18 mouse cellular contexts compared by ENCODE assay signal in the genomic region with DNA sequence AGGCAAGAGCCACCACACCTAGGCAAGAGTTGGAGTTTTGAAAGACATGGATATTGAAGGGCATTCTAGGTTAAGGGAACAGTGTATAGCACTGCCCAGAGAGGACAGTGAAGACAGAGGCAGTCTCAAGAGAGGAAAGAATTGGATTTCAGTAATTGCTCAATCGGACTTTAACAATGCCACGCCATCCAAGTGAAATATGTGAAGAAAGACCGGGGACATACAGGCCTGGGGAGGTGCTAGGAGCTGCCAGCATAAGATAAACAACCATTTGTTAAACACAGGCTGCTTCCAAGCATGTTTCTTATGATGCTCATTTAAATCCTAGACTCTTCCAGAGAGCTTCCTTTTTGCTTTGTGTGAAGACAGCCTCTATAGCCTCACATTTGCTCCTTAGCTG.
DNase-seq lines count a peak whose midpoint lies in the region; ATAC-seq and TF ChIP-seq lines count a peak whose summit lies in the region.
"Had no signal": no experiment of that assay in that cellular context is flagged by ENCODE, and none has a peak within 500 bp of the region (broad histone marks: within the 10 kb centered on the region; RNA-seq: fewer than 3 reads in every experiment).

No protein-coding gene starts in this region.

- no peak overlapping the region for H3K9ac ChIP-seq in liver, adult 2 months (ENCODE audit: low read depth, low read length)
- no peak overlapping the region for H3K9ac ChIP-seq in liver, postnatal 0 days (replicated peaks)
- H3K9ac ChIP-seq in lung, postnatal 0 days (replicated peaks; ENCODE audit: low read depth), result no peak overlapping the region
- H3K9ac ChIP-seq: embryonic facial prominence, embryonic 12.5 days; forebrain, embryonic 13.5 days; forebrain, embryonic 15.5 days had no signal

- no peak for TF ChIP-seq POLR2A in liver, adult 2 months (IDR thresholded peaks at IDR 0.05; ENCODE audit: extremely low read depth, insufficient read depth, low read length)
- TF ChIP-seq POLR2A in lung, adult 2 months (IDR thresholded peaks at IDR 0.05; ENCODE audit: borderline replicate concordance, extremely low read depth, low read depth, low read length), result no peak
- no peak for TF ChIP-seq POLR2A in small intestine, adult 2 months (IDR thresholded peaks at IDR 0.05; ENCODE audit: low read depth, low read length)

- H3K27me3 ChIP-seq in liver, adult 2 months (ENCODE audit: control insufficient read depth, insufficient read depth, low read length), result no peaks in the 10 kb centered on the region
- H3K27me3 ChIP-seq in liver, postnatal 0 days (ENCODE audit: insufficient read depth, low read length), result no peaks in the 10 kb centered on the region
- no peaks in the 10 kb centered on the region for H3K27me3 ChIP-seq in lung, postnatal 0 days (replicated peaks; ENCODE audit: insufficient read depth, low read length)
- H3K27me3 ChIP-seq in small intestine, adult 2 months (ENCODE audit: control insufficient read depth, insufficient read depth, low read length), result no peaks in the 10 kb centered on the region
- H3K27me3 ChIP-seq: embryonic facial prominence, embryonic 12.5 days; forebrain, embryonic 13.5 days; forebrain, embryonic 15.5 days had no signal

- no peaks in the 10 kb centered on the region for H3K79me2 ChIP-seq in liver, adult 2 months (ENCODE audit: control insufficient read depth, insufficient read depth, low read length)

- H3K9me3 ChIP-seq in liver, postnatal 0 days (ENCODE audit: low read length), result no peaks in the 10 kb centered on the region
- H3K9me3 ChIP-seq in lung, postnatal 0 days (ENCODE audit: low read length), result no peaks in the 10 kb centered on the region
- H3K9me3 ChIP-seq: embryonic facial prominence, embryonic 10.5 days; embryonic facial prominence, embryonic 12.5 days; forebrain, embryonic 13.5 days; forebrain, embryonic 15.5 days had no signal

- no peak for TF ChIP-seq CTCF in liver, adult 2 months (IDR thresholded peaks at IDR 0.05; ENCODE audit: low read depth, low read length)
- no peak for TF ChIP-seq CTCF in liver, postnatal 0 days (IDR thresholded peaks at IDR 0.05; ENCODE audit: low read depth)
- TF ChIP-seq CTCF in lung, postnatal 0 days (IDR thresholded peaks at IDR 0.05), result no peak
- no peak for TF ChIP-seq CTCF in lung, adult 2 months (IDR thresholded peaks at IDR 0.05; ENCODE audit: insufficient read depth, low read length)
- no peak for TF ChIP-seq CTCF in small intestine, adult 2 months (IDR thresholded peaks at IDR 0.05; ENCODE audit: extremely low read depth, insufficient read length, insufficient replicate concordance, low read depth, low read length)

- ATAC-seq in liver, postnatal 0 days, result no peak
- peak; percentile 43 for ATAC-seq in lung, postnatal 0 days
- ATAC-seq: forebrain, embryonic 13.5 days; forebrain, embryonic 15.5 days had no signal

- no peaks in the 10 kb centered on the region for H3K36me3 ChIP-seq in liver, adult 2 months (ENCODE audit: control insufficient read depth, insufficient read depth, low read length)
- no peaks in the 10 kb centered on the region for H3K36me3 ChIP-seq in liver, postnatal 0 days (replicated peaks; ENCODE audit: insufficient read depth, low read length)
- no peaks in the 10 kb centered on the region for H3K36me3 ChIP-seq in lung, postnatal 0 days (ENCODE audit: insufficient read depth, low read length)
- no peaks in the 10 kb centered on the region for H3K36me3 ChIP-seq in small intestine, adult 2 months (ENCODE audit: control insufficient read depth, insufficient read depth, low read length)
- H3K36me3 ChIP-seq: embryonic facial prominence, embryonic 10.5 days; embryonic facial prominence, embryonic 12.5 days; forebrain, embryonic 15.5 days had no signal

- no peak overlapping the region for H3K4me3 ChIP-seq in liver, adult 2 months (ENCODE audit: insufficient read depth, low read depth, low read length)
- no peak overlapping the region for H3K4me3 ChIP-seq in liver, postnatal 0 days (ENCODE audit: low read depth, low read length)
- no peak overlapping the region for H3K4me3 ChIP-seq in lung, postnatal 0 days (ENCODE audit: low read depth, low read length)
- H3K4me3 ChIP-seq in lung, adult 2 months (replicated peaks; ENCODE audit: extremely low read depth, low read depth, low read length), result no peak overlapping the region
- H3K4me3 ChIP-seq in small intestine, adult 2 months (ENCODE audit: low read depth, low read length), result no peak overlapping the region
- H3K4me3 ChIP-seq: embryonic facial prominence, embryonic 10.5 days; embryonic facial prominence, embryonic 12.5 days; forebrain, embryonic 13.5 days; forebrain, embryonic 15.5 days had no signal

- 19% methylated on average over 3 of the region's 3 CpGs for WGBS in liver, adult 2 months
- 51% methylated on average over 3 of the region's 3 CpGs for WGBS in liver, postnatal 0 days (ENCODE audit: insufficient replicate concordance)
- 28% methylated on average over 3 of the region's 3 CpGs for WGBS in lung, postnatal 0 days
- 32% methylated on average over 3 of the region's 3 CpGs for WGBS in lung, adult 2 months
- WGBS in small intestine, adult 2 months, result 75% methylated on average over 3 of the region's 3 CpGs

- no peak overlapping the region for H3K27ac ChIP-seq in liver, adult 2 months (replicated peaks; ENCODE audit: insufficient read depth, low read depth, low read length)
- no peak overlapping the region for H3K27ac ChIP-seq in liver, postnatal 0 days (ENCODE audit: low read depth)
- no peak overlapping the region for H3K27ac ChIP-seq in lung, postnatal 0 days (ENCODE audit: low read length)
- peak overlapping the region; percentile 1; the same call in 1 of the 2 replicates for H3K27ac ChIP-seq in small intestine, adult 2 months (ENCODE audit: insufficient read depth, low read depth, low read length)
- H3K27ac ChIP-seq: embryonic facial prominence, embryonic 10.5 days; embryonic facial prominence, embryonic 12.5 days; forebrain, embryonic 13.5 days; forebrain, embryonic 15.5 days had no signal

- peak; percentile 64 for DNase-seq in liver, adult 2 months (ENCODE audit: extremely low read depth, low read depth, low spot score)
- no peak for DNase-seq in liver, postnatal 0 days
- peak; percentile 68 for DNase-seq in lung, postnatal 0 days (ENCODE audit: low spot score)
- no peak for DNase-seq in lung, adult 2 months
- DNase-seq in right cerebral cortex, postnatal 10 days (ENCODE audit: low spot score in 2 of 2), result no peak
- DNase-seq: adrenal gland, adult 8-10 months; adrenal gland, postnatal 14 days; adrenal gland, postnatal 36 days; cerebellum, adult 11-12 months; cerebellum, adult 2 months; cerebellum, adult 9-10 months; cerebellum, postnatal 10 days; cerebellum, postnatal 25 days had no signal

- H3K4me1 ChIP-seq in liver, adult 2 months (ENCODE audit: control insufficient read depth, insufficient read depth, low read length), result peaks cover 5% of the 10 kb centered on the region; the same call in 1 of the 2 replicates
- peaks cover 4% of the 10 kb centered on the region; the same call in 1 of the 2 replicates for H3K4me1 ChIP-seq in liver, postnatal 0 days (ENCODE audit: insufficient read depth)
- H3K4me1 ChIP-seq in lung, postnatal 0 days (ENCODE audit: insufficient read depth, low read depth, low read length), result no peaks in the 10 kb centered on the region
- H3K4me1 ChIP-seq in lung, adult 2 months (ENCODE audit: control insufficient read depth, insufficient read depth, low read length), result no peaks in the 10 kb centered on the region
- peaks cover 6% of the 10 kb centered on the region for H3K4me1 ChIP-seq in small intestine, adult 2 months (ENCODE audit: control insufficient read depth, insufficient read depth, insufficient read length, low read length)
- H3K4me1 ChIP-seq: embryonic facial prominence, embryonic 12.5 days; forebrain, embryonic 13.5 days; forebrain, embryonic 15.5 days had no signal

- H3K4me2 ChIP-seq in liver, postnatal 0 days (ENCODE audit: low read depth, low read length), result no peak overlapping the region
- no peak overlapping the region for H3K4me2 ChIP-seq in lung, postnatal 0 days (replicated peaks; ENCODE audit: low read depth, low read length)
- H3K4me2 ChIP-seq: embryonic facial prominence, embryonic 12.5 days; forebrain, embryonic 13.5 days; forebrain, embryonic 15.5 days had no signal

- TF ChIP-seq EP300 in liver, postnatal 0 days (IDR thresholded peaks at IDR 0.05; ENCODE audit: low read depth), result no peak
- TF ChIP-seq EP300 in lung, postnatal 0 days (IDR thresholded peaks at IDR 0.05), result no peak

Comparison
In these comparisons a context has a peak if more than half of its experiments do, and no peak if none do; other contexts are left out.
1. DNase-seq: peak in liver, adult 2 months (single experiment) and lung, postnatal 0 days (single experiment); none in liver, postnatal 0 days (single experiment), lung, adult 2 months (single experiment) and right cerebral cortex, postnatal 10 days (0 of 2).